ENCODE assay signal across 1 mouse cellular context in genomic region chr7:27257046-27257851, GRCm38 (mm10).
A peak's percentile ranks its signal among the peaks of the same experiment; 100 is the strongest.
TF ChIP-seq lines count a peak whose summit lies in the region.

No protein-coding gene starts in this region.

TF ChIP-seq in MEL, 35 proteins besides CTCF, POLR2A, EP300 and RAD21 (continued from another document):
- TF ChIP-seq MYC (IDR thresholded peaks at IDR 0.05; ENCODE audit: low read depth, low read length) (0 out of 2 replicates have a peak, but pooled peaks have one; percentile 35), HCFC1 (IDR thresholded peaks at IDR 0.05; ENCODE audit: low read depth, low read length) (no peak), UBTF (IDR thresholded peaks at IDR 0.05; ENCODE audit: borderline replicate concordance, insufficient read depth, low read depth, low read length) (no peak), ZKSCAN1 (IDR thresholded peaks at IDR 0.05; ENCODE audit: low read depth, low read length) (no peak), JUND (IDR thresholded peaks at IDR 0.05; ENCODE audit: low read depth, low read length) (no peak), TAL1 (IDR thresholded peaks at IDR 0.05; ENCODE audit: low read length) (peak; percentile 12; the same call in 1 of the 2 replicates), SIN3A (IDR thresholded peaks at IDR 0.05; ENCODE audit: low read length) (peak; percentile 61), MAFK (IDR thresholded peaks at IDR 0.05; ENCODE audit: borderline replicate concordance, low read depth, low read length) (no peak), NELFE (IDR thresholded peaks at IDR 0.05; ENCODE audit: low read depth, low read length) (peak; percentile 26), ZNF384 (IDR thresholded peaks at IDR 0.05; ENCODE audit: low read depth, low read length) (no peak), MYB (IDR thresholded peaks at IDR 0.05; ENCODE audit: low read depth, low read length) (0 out of 2 replicates have a peak, but pooled peaks have one; percentile 13), MXI1 (IDR thresholded peaks at IDR 0.05; ENCODE audit: low read depth, low read length) (peak; percentile 73), RCOR1 (IDR thresholded peaks at IDR 0.05; ENCODE audit: low read depth, low read length) (0 out of 2 replicates have a peak, but pooled peaks have one; percentile 27), ETS1 (IDR thresholded peaks at IDR 0.05; ENCODE audit: low read depth, low read length) (no peak), NRF1 (IDR thresholded peaks at IDR 0.05; ENCODE audit: insufficient read depth, low read depth, low read length, poor library complexity, severe bottlenecking) (no peak)
